Mouse (Mus musculus) erythroblast, adult 5-6 weeks (primary cell): Measurements from ENCODE around the gene Apopt1. TPM values are rescaled to one million over a fixed set of nuclear protein-coding genes. Genes with fewer than 3 reads are reported as not detected.

Source experiments
- ATAC-seq: replicated peaks from 2 replicates; pipeline ENCODE4 v1.8.0; 2016; ENCODE audit warnings: moderate number of reproducible peaks, mild to moderate bottlenecking, moderate TSS enrichment, inconsistent platforms; ENCODE audit not compliant: poor library complexity, low FRiP score, severe bottlenecking
- total RNA-seq, 2 experiments: library from RNA; stranded (forward) in 1 of 2; stranded (reverse) in 1 of 2; fragments of 150-400 nt in 1 of 2; fragments of 200-764, 138-1000 nt in 1 of 2; gene quantifications; 2 replicates each; pipeline versions ENCODE4 v1.2.3 to v1.2.4; 2015 to 2017; ENCODE audit warnings: low replicate concordance in 2 of 2

Apopt1 gene
- total RNA-seq, 2 experiments from 2014 or later: 5.8 to 10.6 TPM

GRCm38 (mm10) chr12:111766313-111767236, 53.5 kb downstream of the Apopt1 start:
- no peak for ATAC-seq

- ATAC-seq: no peak
Measured at GRCm38 (mm10) chr12:111768322-111768928, 55.4 kb downstream of the Apopt1 start.

GRCm38 (mm10) chr12:111769306-111769705, 56.2 kb downstream of the Apopt1 start:
- no peak for ATAC-seq

DNA sequence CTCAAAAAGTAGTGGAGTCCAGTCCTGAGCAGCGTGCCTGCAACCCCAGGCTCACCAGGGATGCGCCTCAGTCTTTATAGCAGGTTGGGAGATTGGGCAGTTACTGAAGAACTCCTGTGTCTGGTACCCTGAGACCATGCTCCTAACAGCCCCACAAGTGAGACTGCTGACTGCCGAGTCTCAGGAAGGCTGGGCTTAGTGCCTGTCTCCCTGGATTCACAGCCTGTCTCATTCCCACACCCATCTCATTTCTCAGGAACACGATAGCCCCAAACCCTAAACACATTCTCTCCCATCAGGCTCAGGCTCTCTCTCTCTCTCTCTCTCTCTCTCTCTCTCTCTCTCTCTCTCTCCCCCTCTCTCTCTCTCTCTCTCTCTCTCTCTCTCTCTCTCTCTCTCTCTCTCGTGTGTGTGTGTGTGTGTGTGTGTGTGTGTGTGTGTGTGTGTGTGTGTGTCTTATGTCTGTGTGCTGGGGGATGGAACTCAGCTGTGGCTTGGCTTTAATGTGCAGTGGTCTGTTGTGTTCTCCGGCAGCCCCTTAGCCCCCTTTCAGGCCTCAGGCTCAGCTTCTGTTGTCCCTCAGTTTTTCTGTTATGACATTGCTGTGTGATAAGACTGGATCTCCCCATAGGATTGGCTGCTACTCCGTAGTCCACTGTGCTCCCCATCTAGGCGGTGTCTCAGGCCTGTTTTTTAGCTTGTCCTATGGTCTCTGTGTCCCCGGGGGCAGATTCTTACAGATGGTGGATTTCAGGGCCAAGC, 56.9 kb downstream of the Apopt1 start:
- ATAC-seq: no peak

- no peak for ATAC-seq
Measured at GRCm38 (mm10) chr12:111770651-111771050, 57.6 kb downstream of the Apopt1 start.

DNA sequence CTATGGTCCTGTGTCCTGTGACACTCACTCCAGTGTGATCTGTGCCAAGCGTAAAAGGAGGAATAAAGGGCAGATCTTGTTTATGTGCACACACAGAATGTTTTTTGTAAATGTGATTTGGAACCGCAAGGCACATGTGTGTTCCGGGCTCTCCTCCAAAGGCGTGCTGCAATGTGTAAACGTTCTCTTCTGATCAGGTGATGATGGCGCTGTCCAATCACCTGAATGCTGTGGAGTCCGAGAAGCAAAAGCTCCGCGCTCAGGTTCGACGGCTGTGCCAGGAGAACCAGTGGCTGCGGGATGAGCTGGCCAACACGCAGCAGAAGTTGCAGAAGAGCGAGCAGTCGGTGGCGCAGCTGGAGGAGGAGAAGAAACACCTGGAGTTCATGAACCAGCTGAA, 61.1 kb downstream of the Apopt1 start:
- ATAC-seq: no peak

- no peak for ATAC-seq
Measured at GRCm38 (mm10) chr12:111774845-111775244, 61.8 kb downstream of the Apopt1 start.

GRCm38 (mm10) chr12:111777919-111778318, 64.9 kb downstream of the Apopt1 start:
- no peak for ATAC-seq

- no peak for ATAC-seq
Measured at GRCm38 (mm10) chr12:111779544-111779943, 66.5 kb downstream of the Apopt1 start.

- ATAC-seq: no peak
Measured at GRCm38 (mm10) chr12:111785174-111785573, 72.1 kb downstream of the Apopt1 start.

DNA sequence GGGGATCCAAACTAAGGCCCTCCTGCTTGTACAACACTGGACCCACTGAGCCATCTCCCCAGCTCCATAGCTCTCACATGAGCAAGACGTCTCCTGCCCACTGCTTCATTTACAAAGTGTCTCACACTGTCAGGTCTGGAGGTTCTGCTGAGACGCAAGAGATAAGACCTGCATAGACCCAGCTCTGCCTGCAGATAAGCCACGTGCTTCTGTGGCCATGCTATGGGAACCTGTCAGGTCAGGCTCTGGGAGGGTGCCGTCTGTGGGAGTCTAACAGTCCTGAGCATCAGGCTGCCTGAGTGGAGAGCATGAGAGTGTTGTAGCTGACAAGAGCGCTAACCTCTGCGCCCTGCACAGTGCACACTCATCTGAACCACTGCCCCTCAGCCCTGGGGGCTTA, 74.0 kb downstream of the Apopt1 start:
- no peak for ATAC-seq

DNA sequence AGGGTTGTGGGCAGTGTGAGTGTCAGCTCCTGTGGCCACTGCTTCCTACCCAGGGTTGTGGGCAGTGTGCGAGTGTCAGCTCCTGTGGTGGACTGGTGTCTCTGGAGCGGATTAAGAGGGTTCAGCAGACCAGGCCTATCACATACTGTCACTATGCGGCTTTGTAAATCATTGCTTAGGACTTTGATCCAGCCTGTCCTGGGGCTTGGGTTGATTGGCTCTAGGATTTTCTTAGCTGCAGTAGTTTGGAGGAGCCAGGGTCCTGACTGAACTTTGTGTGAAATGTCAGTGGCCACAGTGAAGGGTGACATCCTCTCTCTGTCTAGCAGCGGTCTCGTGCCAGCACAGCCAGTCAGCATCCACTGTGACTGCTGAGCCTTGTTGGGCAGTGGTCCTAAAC, 77.0 kb downstream of the Apopt1 start:
- ATAC-seq: no peak

GRCm38 (mm10) chr12:111790631-111791030, 77.6 kb downstream of the Apopt1 start:
- no peak for ATAC-seq

- no peak for ATAC-seq
Measured at GRCm38 (mm10) chr12:111791474-111792104, 78.5 kb downstream of the Apopt1 start.

- ATAC-seq: no peak
Measured at GRCm38 (mm10) chr12:111794102-111794501, 81.0 kb downstream of the Apopt1 start.

DNA sequence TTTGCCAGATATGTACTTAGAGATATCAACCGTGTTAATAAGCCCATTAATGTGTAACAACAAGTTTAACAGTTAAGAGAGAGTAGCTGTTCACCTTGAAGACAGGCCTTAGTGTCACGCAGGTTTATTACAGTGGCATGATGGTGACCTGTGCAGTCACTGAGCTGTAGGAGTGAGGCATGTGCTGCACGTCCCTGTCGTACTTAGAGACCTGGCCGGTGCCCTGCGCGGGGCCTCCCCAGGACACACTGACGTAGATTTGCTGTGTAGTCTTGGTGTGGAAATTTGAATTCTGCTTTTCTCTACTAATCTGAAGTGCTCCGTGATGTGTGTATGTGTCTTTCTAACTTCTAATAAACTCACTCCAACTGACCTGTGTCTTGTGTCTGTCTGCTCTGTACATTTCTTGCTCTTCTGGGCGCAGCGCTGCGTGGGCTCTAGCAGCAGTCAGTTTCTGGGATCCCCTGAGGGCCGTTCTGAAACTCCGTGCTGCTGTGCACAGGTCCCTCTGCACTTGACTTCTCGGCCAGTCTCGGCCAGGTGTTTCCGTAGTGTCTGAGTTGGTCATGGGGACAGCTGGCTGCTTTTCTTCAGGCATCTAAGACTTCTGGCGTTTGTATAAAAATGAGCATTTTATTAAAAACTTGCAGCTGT, 81.6 kb downstream of the Apopt1 start:
- ATAC-seq: no peak

DNA sequence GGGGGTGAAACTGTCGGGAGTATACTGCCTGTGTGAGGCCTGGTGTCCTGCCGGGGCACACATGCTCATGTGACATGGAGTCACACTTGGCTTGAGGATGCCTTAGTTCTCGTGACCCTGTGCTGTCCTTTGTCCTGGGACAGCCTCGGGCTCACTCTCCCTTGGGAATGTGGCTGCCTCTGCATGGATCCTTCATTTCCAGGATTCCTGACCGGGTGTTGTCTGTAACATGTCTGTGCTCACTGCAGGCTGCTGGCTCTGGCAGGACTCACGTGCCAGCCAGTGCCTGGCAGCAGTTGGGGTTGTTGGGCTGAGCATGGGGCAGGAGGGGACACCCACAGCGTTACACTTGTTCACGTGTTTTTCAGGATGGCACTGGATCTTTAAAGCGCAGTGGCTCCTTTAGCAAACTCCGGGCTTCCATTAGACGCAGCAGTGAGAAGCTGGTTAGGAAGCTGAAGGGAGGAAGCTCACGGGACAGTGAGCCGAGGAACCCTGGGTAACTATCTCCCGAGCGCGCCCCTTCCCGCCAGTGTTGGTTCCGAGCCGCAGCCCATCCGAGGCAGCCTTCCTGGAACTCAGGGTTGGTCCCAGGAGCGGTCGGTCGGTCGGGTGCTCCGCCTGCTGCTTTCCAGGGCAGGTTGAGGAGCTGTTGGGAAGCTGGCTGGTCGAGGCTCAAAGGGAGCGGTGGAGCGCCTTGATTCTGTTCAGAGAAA, 82.3 kb downstream of the Apopt1 start:
- no peak for ATAC-seq

- no peak for ATAC-seq
Measured at GRCm38 (mm10) chr12:111797251-111797650, 84.2 kb downstream of the Apopt1 start.

- ATAC-seq: no peak
Measured at GRCm38 (mm10) chr12:111798493-111798892, 85.4 kb downstream of the Apopt1 start.
